Mouse (Mus musculus): ENCODE data around the gene Irs1. TPM values are rescaled to one million over a fixed set of nuclear protein-coding genes. Genes with fewer than 3 reads are reported as not detected.
A peak's percentile ranks its signal among the peaks of the same experiment; 100 is the strongest.

Gene Irs1
- total and polyA plus RNA-seq, 2 experiments from 2014 or later, result 4.4 to 40.0 TPM

GRCm38 (mm10) chr1:82223042-82223795 is 68.0 kb downstream of the Irs1 start:
- no peaks in the 10 kb centered on the region for H3K36me3 ChIP-seq (replicated peaks; ENCODE audit: control insufficient read depth, insufficient read depth, low read length)
- H3K9me3 ChIP-seq (replicated peaks; ENCODE audit: control insufficient read depth, low read length), result no peaks in the 10 kb centered on the region
- WGBS, result 76% methylated on average over 5 of the region's 5 CpGs
- H3K9ac ChIP-seq (replicated peaks; ENCODE audit: low read depth, low read length), result no peak overlapping the region
- no peaks in the 10 kb centered on the region for H3K27me3 ChIP-seq (ENCODE audit: control insufficient read depth, insufficient read depth, low read length)
- no peak overlapping the region for H3K4me2 ChIP-seq (ENCODE audit: low read depth, low read length)
- ATAC-seq (ENCODE audit: insufficient read depth, low read depth), result no peak
- TF ChIP-seq EP300 (IDR thresholded peaks at IDR 0.05; ENCODE audit: low read depth) (no peak), CTCF (IDR thresholded peaks at IDR 0.05; ENCODE audit: low read depth) (no peak)
- H3K4me1 ChIP-seq (ENCODE audit: control insufficient read depth, insufficient read depth), result 0 out of 2 replicates have a peak, but pooled peaks cover 3% of the 10 kb centered on the region
- no peak overlapping the region for H3K4me3 ChIP-seq (ENCODE audit: low read depth, low read length)
- no peak for DNase-seq (ENCODE audit: low spot score)
- H3K27ac ChIP-seq (ENCODE audit: low read depth), result no peak overlapping the region

- ATAC-seq (ENCODE audit: insufficient read depth, low read depth), result no peak
- 37% methylated on average over 1 of the region's 1 CpGs for WGBS
- TF ChIP-seq EP300 (IDR thresholded peaks at IDR 0.05; ENCODE audit: low read depth) (no peak), CTCF (IDR thresholded peaks at IDR 0.05; ENCODE audit: low read depth) (no peak)
- Histone ChIP-seq H3K4me1 (ENCODE audit: control insufficient read depth, insufficient read depth) (0 out of 2 replicates have a peak, but pooled peaks cover 3% of the 10 kb centered on the region), H3K9ac (replicated peaks; ENCODE audit: low read depth, low read length) (no peak overlapping the region), H3K36me3 (replicated peaks; ENCODE audit: control insufficient read depth, insufficient read depth, low read length) (no peaks in the 10 kb centered on the region), H3K4me2 (ENCODE audit: low read depth, low read length) (no peak overlapping the region), H3K4me3 (ENCODE audit: low read depth, low read length) (no peak overlapping the region), H3K9me3 (replicated peaks; ENCODE audit: control insufficient read depth, low read length) (no peaks in the 10 kb centered on the region), H3K27ac (ENCODE audit: low read depth) (no peak overlapping the region), H3K27me3 (ENCODE audit: control insufficient read depth, insufficient read depth, low read length) (no peaks in the 10 kb centered on the region)
- DNase-seq (ENCODE audit: low spot score), result no peak
Measured at GRCm38 (mm10) chr1:82221462-82221861, 69.8 kb downstream of the Irs1 start.

GRCm38 (mm10) chr1:82220673-82221396 is 70.4 kb downstream of the Irs1 start:
- 0 out of 2 replicates have a peak, but pooled peaks cover 3% of the 10 kb centered on the region for H3K4me1 ChIP-seq (ENCODE audit: control insufficient read depth, insufficient read depth)
- 0 out of 2 replicates have a peak, but pooled peaks have one; percentile 17 for ATAC-seq (ENCODE audit: insufficient read depth, low read depth)

GRCm38 (mm10) chr1:82207511-82207910 is 83.7 kb downstream of the Irs1 start:
- Histone ChIP-seq H3K36me3 (replicated peaks; ENCODE audit: control insufficient read depth, insufficient read depth, low read length) (no peaks in the 10 kb centered on the region), H3K4me1 (ENCODE audit: control insufficient read depth, insufficient read depth) (peaks cover 16% of the 10 kb centered on the region; the same call in 1 of the 2 replicates), H3K27me3 (ENCODE audit: control insufficient read depth, insufficient read depth, low read length) (no peaks in the 10 kb centered on the region), H3K9me3 (replicated peaks; ENCODE audit: control insufficient read depth, low read length) (no peaks in the 10 kb centered on the region), H3K27ac (ENCODE audit: low read depth) (no peak overlapping the region), H3K9ac (replicated peaks; ENCODE audit: low read depth, low read length) (no peak overlapping the region), H3K4me2 (ENCODE audit: low read depth, low read length) (no peak overlapping the region), H3K4me3 (ENCODE audit: low read depth, low read length) (no peak overlapping the region)
- TF ChIP-seq EP300 (IDR thresholded peaks at IDR 0.05; ENCODE audit: low read depth), result no peak
- WGBS, result 31% methylated on average over 5 of the region's 5 CpGs
- no peak for DNase-seq (ENCODE audit: low spot score)
- peak; percentile 64; the same call in 1 of the 2 replicates for ATAC-seq (ENCODE audit: insufficient read depth, low read depth)

More at GRCm38 (mm10) chr1:82220673-82221396, 70.4 kb downstream of the Irs1 start:
- DNase-seq (ENCODE audit: low spot score), result no peak
- Histone ChIP-seq H3K27me3 (ENCODE audit: control insufficient read depth, insufficient read depth, low read length) (no peaks in the 10 kb centered on the region), H3K9ac (replicated peaks; ENCODE audit: low read depth, low read length) (no peak overlapping the region), H3K4me2 (ENCODE audit: low read depth, low read length) (peak overlapping the region; percentile 21; the same call in 1 of the 2 replicates), H3K9me3 (replicated peaks; ENCODE audit: control insufficient read depth, low read length) (no peaks in the 10 kb centered on the region), H3K36me3 (replicated peaks; ENCODE audit: control insufficient read depth, insufficient read depth, low read length) (no peaks in the 10 kb centered on the region), H3K27ac (ENCODE audit: low read depth) (no peak overlapping the region), H3K4me3 (ENCODE audit: low read depth, low read length) (no peak overlapping the region)
- WGBS, result 33% methylated on average over 12 of the region's 12 CpGs
- TF ChIP-seq CTCF (IDR thresholded peaks at IDR 0.05; ENCODE audit: low read depth) (no peak), EP300 (IDR thresholded peaks at IDR 0.05; ENCODE audit: low read depth) (no peak)

GRCm38 (mm10) chr1:82200636-82201035 is 90.6 kb downstream of the Irs1 start:
- Histone ChIP-seq H3K27ac (ENCODE audit: low read depth) (peak overlapping the region; percentile 78), H3K4me1 (ENCODE audit: control insufficient read depth, insufficient read depth) (peaks cover 15% of the 10 kb centered on the region; the same call in 1 of the 2 replicates), H3K36me3 (replicated peaks; ENCODE audit: control insufficient read depth, insufficient read depth, low read length) (no peaks in the 10 kb centered on the region), H3K27me3 (ENCODE audit: control insufficient read depth, insufficient read depth, low read length) (no peaks in the 10 kb centered on the region), H3K4me2 (ENCODE audit: low read depth, low read length) (peak overlapping the region; percentile 35; the same call in 1 of the 2 replicates), H3K4me3 (ENCODE audit: low read depth, low read length) (no peak overlapping the region), H3K9me3 (replicated peaks; ENCODE audit: control insufficient read depth, low read length) (no peaks in the 10 kb centered on the region), H3K9ac (replicated peaks; ENCODE audit: low read depth, low read length) (no peak overlapping the region)
- WGBS, result 14% methylated on average over 7 of the region's 7 CpGs
- ATAC-seq (ENCODE audit: insufficient read depth, low read depth), result peak; percentile 57
- TF ChIP-seq EP300 (IDR thresholded peaks at IDR 0.05; ENCODE audit: low read depth), result no peak
- no peak for TF ChIP-seq CTCF (IDR thresholded peaks at IDR 0.05; ENCODE audit: low read depth)
- peak; percentile 62 for DNase-seq (ENCODE audit: low spot score)
